Mouse (Mus musculus) urinary bladder, postnatal 14 days (tissue): Measurements from ENCODE around the gene Mpl.

Experiments
- DNase-seq: peaks from one replicate; pipeline ENCODE4 v3.0.0; 2021; ENCODE audit warnings: low spot score

Gene Mpl

GRCm38 (mm10) chr4:118457345-118457975, at the start of gene Mpl:
Gene Mpl (minus strand): TSS chr4:118457513.
- no peak for DNase-seq

- DNase-seq = no peak
Measured at GRCm38 (mm10) chr4:118505551-118505950, 48.2 kb upstream of the Mpl start.

- DNase-seq = no peak
Measured at GRCm38 (mm10) chr4:118500792-118501191, 43.5 kb upstream of the Mpl start.

GRCm38 (mm10) chr4:118500171-118500724, 42.9 kb upstream of the Mpl start:
- no peak for DNase-seq

- DNase-seq = no peak
Measured at GRCm38 (mm10) chr4:118490461-118490860, 33.1 kb upstream of the Mpl start.

- DNase-seq = no peak
Measured at GRCm38 (mm10) chr4:118489717-118490132, 32.4 kb upstream of the Mpl start, which contains the start of gene Tie1. Gene Tie1 (minus strand): TSS chr4:118490061.

- no peak for DNase-seq
Measured at GRCm38 (mm10) chr4:118476773-118477530, 19.6 kb upstream of the Mpl start.

GRCm38 (mm10) chr4:118472687-118473086, 15.4 kb upstream of the Mpl start:
- no peak for DNase-seq

- no peak for DNase-seq
Measured at GRCm38 (mm10) chr4:118471281-118471680, 14.0 kb upstream of the Mpl start.

GRCm38 (mm10) chr4:118465697-118466163, 8.4 kb upstream of the Mpl start:
- DNase-seq = no peak

- DNase-seq = no peak
Measured at GRCm38 (mm10) chr4:118464956-118465355, 7.6 kb upstream of the Mpl start.

- no peak for DNase-seq
Measured at GRCm38 (mm10) chr4:118446415-118447153, 10.7 kb downstream of the Mpl start.

- peak; percentile 58 for DNase-seq
Measured at GRCm38 (mm10) chr4:118445781-118446414, 11.4 kb downstream of the Mpl start.

- no peak for DNase-seq
Measured at GRCm38 (mm10) chr4:118445088-118445487, 12.2 kb downstream of the Mpl start.

- DNase-seq = no peak
Measured at GRCm38 (mm10) chr4:118437829-118438253, 19.5 kb downstream of the Mpl start.

- peak; percentile 92 for DNase-seq
Measured at GRCm38 (mm10) chr4:118436820-118437603, 20.3 kb downstream of the Mpl start, which contains the start of gene Cdc20. Gene Cdc20 (minus strand): TSS chr4:118437352.

GRCm38 (mm10) chr4:118432332-118432731, 25.0 kb downstream of the Mpl start:
- DNase-seq = no peak

GRCm38 (mm10) chr4:118429215-118429895, 28.0 kb downstream of the Mpl start:
- DNase-seq = peak; percentile 76

GRCm38 (mm10) chr4:118428531-118429214, 28.6 kb downstream of the Mpl start:
- no peak for DNase-seq
